In the genomic region with DNA sequence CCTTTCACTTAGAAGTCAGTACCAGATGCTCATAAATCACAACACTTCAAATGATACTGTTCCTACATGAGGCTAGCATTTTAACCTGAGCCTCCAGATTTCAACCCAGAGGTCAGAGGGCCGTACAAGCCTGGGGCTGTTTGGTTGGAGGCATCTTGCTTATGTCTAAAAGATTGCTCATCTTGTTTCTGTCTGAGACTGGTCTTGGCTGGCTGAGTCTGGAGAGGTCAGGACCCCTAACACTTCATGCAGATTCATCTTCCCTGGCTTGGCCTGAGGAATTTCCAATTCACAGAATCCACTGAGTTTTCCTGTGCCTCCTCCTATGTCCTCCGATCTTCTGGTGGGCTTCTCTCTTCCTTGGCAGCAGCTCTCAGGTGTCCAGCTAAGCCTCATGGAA, we compare ENCODE assay signal across 25 mouse cellular contexts. TPM values are rescaled to one million over a fixed set of nuclear protein-coding genes. Genes with fewer than 3 reads are reported as not detected.
A peak's percentile ranks its signal among the peaks of the same experiment; 100 is the strongest.
DNase-seq lines count a peak whose midpoint lies in the region; ATAC-seq and TF ChIP-seq lines count a peak whose summit lies in the region.
"Had no signal": no experiment of that assay in that cellular context is flagged by ENCODE, and none has a peak within 500 bp of the region (broad histone marks: within the 10 kb centered on the region; RNA-seq: fewer than 3 reads in every experiment).

No protein-coding gene starts in this region.

- WGBS in kidney, postnatal 0 days = 23% methylated on average over 2 of the region's 2 CpGs
- 63% methylated on average over 2 of the region's 2 CpGs for WGBS in heart, embryonic 12.5 days

- H3K4me1 ChIP-seq in kidney, postnatal 0 days (replicated peaks; ENCODE audit: insufficient read depth, low read length) = no peaks in the 10 kb centered on the region
- peaks cover 6% of the 10 kb centered on the region; the same call in 1 of the 2 replicates for H3K4me1 ChIP-seq in heart, embryonic 12.5 days (replicated peaks)

- no peak overlapping the region for H3K4me3 ChIP-seq in kidney, postnatal 0 days (replicated peaks; ENCODE audit: low read depth, low read length)
- no peak overlapping the region for H3K4me3 ChIP-seq in heart, embryonic 12.5 days
- H3K4me3 ChIP-seq: embryonic facial prominence, embryonic 10.5 days; embryonic facial prominence, embryonic 12.5 days; forebrain, embryonic 13.5 days; forebrain, embryonic 15.5 days had no signal

- no peak overlapping the region for H3K4me2 ChIP-seq in kidney, postnatal 0 days (ENCODE audit: low read length)
- H3K4me2 ChIP-seq in heart, embryonic 12.5 days = no peak overlapping the region
- H3K4me2 ChIP-seq: embryonic facial prominence, embryonic 12.5 days; forebrain, embryonic 13.5 days; forebrain, embryonic 15.5 days had no signal

- no peaks in the 10 kb centered on the region for H3K36me3 ChIP-seq in kidney, postnatal 0 days (ENCODE audit: insufficient read depth, low read length)
- no peaks in the 10 kb centered on the region for H3K36me3 ChIP-seq in heart, embryonic 12.5 days
- H3K36me3 ChIP-seq: embryonic facial prominence, embryonic 10.5 days; embryonic facial prominence, embryonic 12.5 days; forebrain, embryonic 15.5 days had no signal

- ATAC-seq in kidney, postnatal 0 days (replicated peaks; ENCODE audit: low FRiP score, low read depth) = no peak
- no peak for ATAC-seq in heart, embryonic 12.5 days (ENCODE audit: insufficient number of reproducible peaks, low FRiP score)
- ATAC-seq: activated CD4-positive, CD25-positive, alpha-beta regulatory T cell, adult 4 months; forebrain, embryonic 13.5 days; forebrain, embryonic 15.5 days had no signal

- peak; percentile 51 for DNase-seq in embryo, embryonic 10 days (ENCODE audit: low spot score)
- DNase-seq in embryo, embryonic 9.5 days (ENCODE audit: extremely low spot score) = no peak
- peak; percentile 18 for DNase-seq in kidney, postnatal 0 days (ENCODE audit: low spot score)
- no peak for DNase-seq in kidney, adult 11 months
- peak; percentile 51 for DNase-seq in ZHBTc4 (ENCODE audit: low read depth, low spot score)
- peak; percentile 42 for DNase-seq in yolk sac, embryonic 10.5 days (ENCODE audit: low spot score)
- DNase-seq in layer of hippocampus, postnatal 25 days (ENCODE audit: extremely low spot score in 1 of 2, low spot score in 1 of 2) = no peak
- DNase-seq: adrenal gland, adult 8-10 months; adrenal gland, postnatal 14 days; adrenal gland, postnatal 36 days; cerebellum, adult 11-12 months; cerebellum, adult 2 months; cerebellum, adult 9-10 months; cerebellum, postnatal 10 days; cerebellum, postnatal 25 days had no signal

- no peaks in the 10 kb centered on the region for H3K27me3 ChIP-seq in kidney, postnatal 0 days (ENCODE audit: insufficient read depth, low read length)
- H3K27me3 ChIP-seq in heart, embryonic 12.5 days (replicated peaks) = no peaks in the 10 kb centered on the region
- H3K27me3 ChIP-seq: CH12.LX; embryonic facial prominence, embryonic 12.5 days; forebrain, embryonic 13.5 days; forebrain, embryonic 15.5 days had no signal

- no peak overlapping the region for H3K27ac ChIP-seq in kidney, postnatal 0 days
- no peak overlapping the region for H3K27ac ChIP-seq in heart, embryonic 12.5 days (ENCODE audit: poor library complexity, severe bottlenecking)
- H3K27ac ChIP-seq: embryonic facial prominence, embryonic 10.5 days; embryonic facial prominence, embryonic 12.5 days; forebrain, embryonic 13.5 days; forebrain, embryonic 15.5 days had no signal

- H3K9ac ChIP-seq in kidney, postnatal 0 days (ENCODE audit: low read depth, low read length) = no peak overlapping the region
- H3K9ac ChIP-seq in heart, embryonic 12.5 days = no peak overlapping the region
- H3K9ac ChIP-seq: embryonic facial prominence, embryonic 12.5 days; forebrain, embryonic 13.5 days; forebrain, embryonic 15.5 days had no signal

- H3K9me3 ChIP-seq in kidney, postnatal 0 days (replicated peaks; ENCODE audit: low read length) = no peaks in the 10 kb centered on the region
- 0 out of 2 replicates have a peak, but pooled peaks cover 3% of the 10 kb centered on the region for H3K9me3 ChIP-seq in heart, embryonic 12.5 days (replicated peaks)
- H3K9me3 ChIP-seq: embryonic facial prominence, embryonic 10.5 days; embryonic facial prominence, embryonic 12.5 days; forebrain, embryonic 13.5 days; forebrain, embryonic 15.5 days had no signal

- TF ChIP-seq CTCF in kidney, postnatal 0 days (IDR thresholded peaks at IDR 0.05; ENCODE audit: low read depth) = no peak

RNA-seq across cellular contexts. Expression of gene Vwa3b, which starts 57.7 kb away (rescaled TPM):
- polyA plus RNA-seq in kidney, postnatal 0 days (2015; fragmentation: Nextera tagmentation; extraction: Ambion mirVana) = 0.15 and 0.24 TPM in 2 replicates
- polyA plus RNA-seq in heart, embryonic 12.5 days (2016; fragmentation: Nextera tagmentation; extraction: Ambion mirVana) = 0.09 TPM in 1 of 2 replicates, not detected in the other
- 10 to 100 TPM; 19.6 to 21.1 TPM for total RNA-seq in layer of hippocampus, postnatal 25 days (2021)
- total RNA-seq: CH12.LX, MEL had no signal
- polyA plus RNA-seq: C2C12; forebrain, embryonic 11.5 days had no signal

Comparison
In these comparisons a context has a peak if more than half of its experiments do, and no peak if none do; other contexts are left out.
1. DNase-seq: peak in embryo, embryonic 10 days (single experiment), kidney, postnatal 0 days (single experiment), ZHBTc4 (single experiment) and yolk sac, embryonic 10.5 days (single experiment); none in embryo, embryonic 9.5 days (single experiment), kidney, adult 11 months (single experiment) and layer of hippocampus, postnatal 25 days (0 of 2).